Mouse (Mus musculus) liver, postnatal 0 days (tissue): ENCODE measurements around the gene Ptges3. TPM values are rescaled to one million over a fixed set of nuclear protein-coding genes. Genes with fewer than 3 reads are reported as not detected.
A peak's percentile ranks its signal among the peaks of the same experiment; 100 is the strongest.

ENCODE experiments used
- ATAC-seq: fragments of 200-750 bp; cut with Nextera tagmentation; 2 replicates; pipeline ENCODE4 v1.8.0; 2017; ENCODE audit warnings: mild to moderate bottlenecking, moderate library complexity
- DNase-seq: peaks from one replicate; pipeline ENCODE4 v3.0.0-alpha.2; 2016
- H3K27ac ChIP-seq: fragments of 300-500 bp; sonication (generic); 2 replicates; pipeline ENCODE4 v1.5.1; 2014; ENCODE audit warnings: antibody characterized with exemption, moderate library complexity, mild to moderate bottlenecking, low read depth
- H3K27me3 ChIP-seq: fragments of 300-500 bp; sonication (generic); 2 replicates; pipeline ENCODE4 v1.6.1; 2014; ENCODE audit warnings: low read length, control low read depth, mixed read lengths; ENCODE audit not compliant: insufficient read depth
- H3K36me3 ChIP-seq: fragments of 300-500 bp; sonication (generic); replicated peaks from 2 replicates; pipeline ENCODE4 v1.6.1; 2014; ENCODE audit warnings: mild to moderate bottlenecking, control low read depth, low read length, moderate library complexity, mixed read lengths; ENCODE audit not compliant: insufficient read depth
- H3K4me1 ChIP-seq: fragments of 300-500 bp; sonication (generic); 2 replicates; pipeline ENCODE4 v1.6.1; 2014; ENCODE audit warnings: antibody characterized with exemption, mild to moderate bottlenecking, control low read depth; ENCODE audit not compliant: insufficient read depth
- H3K4me2 ChIP-seq: fragments of 300-500 bp; sonication (generic); 2 replicates; pipeline ENCODE4 v1.6.1; 2014; ENCODE audit warnings: low read depth, mild to moderate bottlenecking, low read length, moderate library complexity, mixed read lengths
- H3K4me3 ChIP-seq: fragments of 300-500 bp; sonication (generic); 2 replicates; pipeline ENCODE4 v1.5.1; 2014; ENCODE audit warnings: low read depth, low read length
- H3K9ac ChIP-seq: fragments of 300-500 bp; sonication (generic); replicated peaks from 2 replicates; pipeline ENCODE4 v1.6.1; 2014; ENCODE audit warnings: mild to moderate bottlenecking, moderate library complexity
- H3K9me3 ChIP-seq: fragments of 300-500 bp; sonication (generic); 2 replicates; pipeline ENCODE4 v1.6.1; 2016; ENCODE audit warnings: mild to moderate bottlenecking, control low read depth, low read length, mixed read lengths
- CTCF ChIP-seq: sonication (generic); IDR thresholded peaks from 2 replicates; pipeline ENCODE4 v1.5.1; 2016; ENCODE audit warnings: antibody characterized with exemption, low read depth
- EP300 ChIP-seq: IDR thresholded peaks from 2 replicates; pipeline ENCODE4 v1.6.1; 2016; ENCODE audit warnings: antibody characterized with exemption, low read depth, mild to moderate bottlenecking
- WGBS: fragments of 180-500 bp; shearing (Covaris S2); extraction: QIAGEN DNeasy Blood & Tissue Kit; methylation state at CpG from one replicate; pipeline ENCODE4 v1.1.7; 2014; ENCODE audit not compliant: insufficient replicate concordance; 5-methylcytosine and 5-hydroxymethylcytosine counted together
- polyA plus RNA-seq: library from polyadenylated mRNA; unstranded; fragments of >200 nt; fragmentation: Nextera tagmentation; extraction: Ambion mirVana; gene quantifications from 2 replicates; pipeline ENCODE4 v1.2.1, GENCODE M21; 2015

Gene Ptges3
- 193 and 194 TPM in 2 replicates for polyA plus RNA-seq

DNA sequence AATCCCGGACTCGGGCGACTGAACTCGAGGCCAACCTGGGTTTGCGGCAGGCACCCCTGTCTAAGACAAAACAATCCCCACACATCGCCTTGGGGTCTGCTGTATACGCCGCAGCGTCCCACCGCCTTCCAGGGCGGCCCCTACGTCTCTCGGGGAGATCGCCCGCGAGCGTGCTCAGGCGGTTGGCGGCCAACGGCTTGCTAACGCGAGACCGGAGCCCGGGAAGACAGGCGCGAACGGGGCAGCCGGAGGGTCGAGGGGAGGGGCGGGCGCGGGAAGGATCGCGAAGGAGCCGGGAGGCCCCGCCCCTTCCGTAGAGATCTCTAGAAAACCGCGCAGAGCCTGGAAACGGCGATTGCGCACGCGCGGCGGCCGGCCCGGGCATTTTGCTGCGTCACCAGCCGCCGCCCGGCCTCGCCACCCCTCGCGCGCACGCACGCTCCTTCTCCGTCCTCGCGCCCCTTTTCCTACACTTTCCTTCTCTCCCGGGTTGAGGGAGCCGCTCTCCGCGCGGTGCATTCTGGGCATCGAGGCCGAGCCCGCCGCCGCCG, at the start of gene Ptges3:
Ptges3 (plus strand) TSS at position 354 of the 551 bp plus-strand sequence.
- peak; percentile 88 for ATAC-seq
- Histone ChIP-seq H3K4me3 (peak within 1 kb of the TSS; percentile 69), H3K9me3 (no peaks in the 10 kb centered on the region), H3K27ac (peak within 1 kb of the TSS; percentile 92), H3K4me1 (peaks cover 37% of the 10 kb centered on the region), H3K36me3 (peaks cover 7% of the 10 kb centered on the region; the same call in 1 of the 2 replicates), H3K4me2 (peak within 1 kb of the TSS; percentile 99), H3K27me3 (no peaks in the 10 kb centered on the region), H3K9ac (peak within 1 kb of the TSS; percentile 83)
- WGBS: 0% methylated on average over 50 of the region's 72 CpGs
- no peak for TF ChIP-seq CTCF
- 0 out of 2 replicates have a peak, but pooled peaks have one; percentile 19 for TF ChIP-seq EP300
- peak; percentile 98 for DNase-seq

- no peak overlapping the region for H3K4me2 ChIP-seq
- no peaks in the 10 kb centered on the region for H3K27me3 ChIP-seq
- no peak overlapping the region for H3K9ac ChIP-seq
- TF ChIP-seq EP300 (no peak), CTCF (no peak)
- DNase-seq (no peak), ATAC-seq (no peak)
- WGBS: 79% methylated on average over 5 of the region's 5 CpGs
- no peaks in the 10 kb centered on the region for H3K9me3 ChIP-seq
- H3K4me1 ChIP-seq: no peaks in the 10 kb centered on the region
- H3K36me3 ChIP-seq: no peaks in the 10 kb centered on the region
- no peak overlapping the region for H3K27ac ChIP-seq
- no peak overlapping the region for H3K4me3 ChIP-seq
These were observed 49.0 kb upstream of the Ptges3 start for GRCm38 (mm10) chr10:128009735-128010134.

GRCm38 (mm10) chr10:128015068-128015934, 43.5 kb upstream of the Ptges3 start, which contains the start of gene Prim1:
Prim1 (plus strand) TSS chr10:128015168.
- TF ChIP-seq CTCF (no peak), EP300 (no peak)
- peak; percentile 94 for ATAC-seq
- H3K4me1 ChIP-seq: no peaks in the 10 kb centered on the region
- no peaks in the 10 kb centered on the region for H3K27me3 ChIP-seq
- peaks cover 17% of the 10 kb centered on the region for H3K36me3 ChIP-seq
- 4% methylated on average over 31 of the region's 31 CpGs for WGBS
- peak within 1 kb of the TSS; percentile 80 for H3K4me2 ChIP-seq
- peak; percentile 90 for DNase-seq
- H3K4me3 ChIP-seq: peak within 1 kb of the TSS; percentile 73
- H3K9me3 ChIP-seq: no peaks in the 10 kb centered on the region
- peak within 1 kb of the TSS; percentile 61 for H3K9ac ChIP-seq
- H3K27ac ChIP-seq: peak within 1 kb of the TSS; percentile 34; the same call in 1 of the 2 replicates

DNA sequence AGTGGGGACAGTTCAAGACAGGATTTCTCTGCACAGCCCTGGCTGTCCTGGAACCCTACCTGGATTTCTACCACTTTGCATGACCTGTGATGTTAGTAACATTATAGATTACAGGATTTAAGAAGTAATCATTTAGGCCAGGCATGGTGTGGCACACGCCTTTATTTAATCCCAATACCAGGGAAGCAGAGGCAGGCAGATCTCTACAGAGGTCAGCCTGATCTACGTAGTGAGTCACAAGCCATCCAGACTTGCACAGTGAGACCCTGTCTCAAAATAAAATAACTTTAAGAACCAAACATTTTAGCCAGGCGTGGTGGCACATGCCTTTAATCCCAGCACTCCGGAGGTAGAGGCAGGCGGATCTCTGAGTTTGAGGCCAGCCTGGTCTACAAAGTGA, 36.6 kb upstream of the Ptges3 start:
- no peak for TF ChIP-seq EP300
- no peak for TF ChIP-seq CTCF
- Histone ChIP-seq H3K4me2 (no peak overlapping the region), H3K36me3 (peaks cover 51% of the 10 kb centered on the region), H3K4me1 (no peaks in the 10 kb centered on the region), H3K4me3 (no peak overlapping the region), H3K27ac (no peak overlapping the region), H3K9me3 (no peaks in the 10 kb centered on the region), H3K9ac (no peak overlapping the region), H3K27me3 (no peaks in the 10 kb centered on the region)
- DNase-seq (no peak), ATAC-seq (no peak)
- 93% methylated on average over 5 of the region's 5 CpGs for WGBS

DNA sequence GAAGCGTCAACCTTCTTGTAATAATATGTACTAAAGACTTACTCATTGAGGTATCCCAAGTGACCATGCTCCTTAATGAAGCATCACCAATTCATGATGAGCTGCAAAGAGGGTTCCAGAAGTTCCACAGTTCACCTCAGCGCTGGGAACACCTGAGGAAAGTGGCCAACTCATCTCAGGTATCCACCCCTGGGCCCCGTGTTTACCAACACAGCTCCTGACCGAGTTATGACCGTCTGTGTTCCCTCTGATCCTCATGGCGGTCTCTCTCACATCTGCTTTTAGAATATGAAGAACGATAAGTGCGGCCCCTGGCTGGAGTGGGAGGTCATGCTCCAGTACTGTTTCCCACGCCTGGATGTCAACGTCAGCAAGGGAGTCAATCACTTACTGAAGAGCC, 35.3 kb upstream of the Ptges3 start:
- Histone ChIP-seq H3K4me3 (no peak overlapping the region), H3K36me3 (peaks cover 52% of the 10 kb centered on the region), H3K4me2 (no peak overlapping the region), H3K9ac (no peak overlapping the region), H3K4me1 (no peaks in the 10 kb centered on the region), H3K27ac (no peak overlapping the region), H3K9me3 (no peaks in the 10 kb centered on the region), H3K27me3 (no peaks in the 10 kb centered on the region)
- WGBS: 93% methylated on average over 10 of the region's 10 CpGs
- TF ChIP-seq EP300 (no peak), CTCF (no peak)
- ATAC-seq (no peak), DNase-seq (no peak)

DNA sequence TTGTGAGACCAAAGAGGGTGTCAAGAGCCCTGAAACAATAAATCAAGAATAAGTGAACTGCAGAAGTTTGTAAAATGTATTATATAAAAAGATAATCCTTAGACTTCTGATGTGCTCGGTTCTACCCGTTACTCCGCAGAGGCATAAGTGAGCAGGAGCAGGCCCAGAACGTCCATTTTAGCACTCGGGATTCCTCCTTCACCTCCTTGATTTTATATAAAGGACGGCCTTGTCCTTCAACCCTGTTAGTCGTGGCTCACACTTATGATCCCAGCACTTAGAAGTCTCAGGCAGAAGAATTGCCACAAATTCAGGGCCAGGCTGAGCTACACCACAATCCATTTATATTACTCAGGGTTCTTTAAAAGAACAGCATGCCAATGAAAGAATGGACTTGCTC, 28.8 kb upstream of the Ptges3 start:
- H3K4me3 ChIP-seq: no peak overlapping the region
- peaks cover 4% of the 10 kb centered on the region; the same call in 1 of the 2 replicates for H3K4me1 ChIP-seq
- 90% methylated on average over 7 of the region's 7 CpGs for WGBS
- no peaks in the 10 kb centered on the region for H3K9me3 ChIP-seq
- TF ChIP-seq EP300: no peak
- no peak for TF ChIP-seq CTCF
- no peak overlapping the region for H3K4me2 ChIP-seq
- DNase-seq (no peak), ATAC-seq (no peak)
- no peak overlapping the region for H3K9ac ChIP-seq
- H3K27me3 ChIP-seq: no peaks in the 10 kb centered on the region
- no peak overlapping the region for H3K27ac ChIP-seq
- H3K36me3 ChIP-seq: peaks cover 35% of the 10 kb centered on the region
